Mouse (Mus musculus) megakaryocyte, embryonic 14.5 days (primary cell): Measurements from ENCODE around the gene Dpy19l3. TPM values are rescaled to one million over a fixed set of nuclear protein-coding genes. Genes with fewer than 3 reads are reported as not detected.
A peak's percentile ranks its signal among the peaks of the same experiment; 100 is the strongest.

Experiments used
- H3K27me3 ChIP-seq: replicated peaks from 2 replicates; pipeline ENCODE3; 2012; ENCODE audit warnings: inconsistent platforms
- H3K36me3 ChIP-seq: replicated peaks from 2 replicates; pipeline ENCODE3; 2012; ENCODE audit warnings: low read length, inconsistent platforms, mixed read lengths
- H3K4me1 ChIP-seq: 2 replicates; pipeline ENCODE4 v1.6.1; 2012; ENCODE audit warnings: inconsistent platforms
- H3K4me3 ChIP-seq: replicated peaks from 2 replicates; pipeline ENCODE3; 2012; ENCODE audit warnings: moderate library complexity, mild to moderate bottlenecking, inconsistent platforms
- H3K9me3 ChIP-seq: 2 replicates; pipeline ENCODE4 v1.6.1; 2012; ENCODE audit warnings: inconsistent platforms
- FLI1 ChIP-seq: IDR thresholded peaks from 2 replicates; pipeline ENCODE4 v1.6.1; 2012; ENCODE audit warnings: low read length, inconsistent platforms, mixed read lengths
- GATA1 ChIP-seq: IDR thresholded peaks from 3 replicates; pipeline ENCODE4 v1.6.1; 2012; ENCODE audit warnings: mixed read lengths, low read length, inconsistent platforms, borderline replicate concordance
- polyA plus RNA-seq: library from polyadenylated mRNA; stranded (reverse); fragments of >175 nt; gene quantifications from 2 replicates; pipeline ENCODE4 v1.2.3, GENCODE M21; 2012; ENCODE audit warnings: low replicate concordance; ENCODE audit not compliant: insufficient read depth

Gene Dpy19l3
- polyA plus RNA-seq, 1 experiment, result 5.1 TPM

- Histone ChIP-seq H3K4me3 (peak overlapping the region; percentile 98), H3K36me3 (peaks cover 18% of the 10 kb centered on the region), H3K4me1 (peaks cover 55% of the 10 kb centered on the region), H3K27me3 (no peaks in the 10 kb centered on the region), H3K9me3 (0 out of 2 replicates have a peak, but pooled peaks cover under 1% of the 10 kb centered on the region)
- TF ChIP-seq FLI1, result no peak
- TF ChIP-seq GATA1, result no peak
Measured at GRCm38 (mm10) chr7:35754886-35755168, 573 bp upstream of the Dpy19l3 start.

- H3K27me3 ChIP-seq, result no peaks in the 10 kb centered on the region
- peaks cover 31% of the 10 kb centered on the region for H3K36me3 ChIP-seq
- TF ChIP-seq GATA1 (no peak), FLI1 (no peak)
- peaks cover 55% of the 10 kb centered on the region for H3K4me1 ChIP-seq
- H3K4me3 ChIP-seq, result peak overlapping the region; percentile 98
- no peaks in the 10 kb centered on the region for H3K9me3 ChIP-seq
Measured at GRCm38 (mm10) chr7:35753319-35754032, 778 bp downstream of the Dpy19l3 start.

DNA sequence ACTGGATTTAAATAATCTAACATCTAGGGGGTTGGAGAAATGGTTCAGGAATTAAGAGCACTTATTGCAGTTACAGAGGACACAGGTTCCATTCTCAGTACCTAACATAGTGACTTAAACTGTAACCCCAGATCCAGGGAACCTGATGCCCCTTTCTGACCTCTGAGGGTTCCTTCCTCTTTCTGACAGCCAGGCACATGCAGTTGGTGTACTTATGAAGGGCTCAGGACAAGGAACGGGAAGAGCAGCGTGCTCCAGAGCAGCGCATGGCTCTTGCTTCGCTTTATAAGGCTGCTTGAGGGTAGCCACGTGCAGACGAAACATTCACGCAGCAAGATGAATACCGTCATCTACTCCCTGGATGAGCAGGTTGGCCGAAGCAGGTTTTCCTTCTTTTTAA, 3.4 kb downstream of the Dpy19l3 start:
- peaks cover 5% of the 10 kb centered on the region for H3K9me3 ChIP-seq
- H3K36me3 ChIP-seq, result peaks cover 57% of the 10 kb centered on the region
- peaks cover 45% of the 10 kb centered on the region for H3K4me1 ChIP-seq
- H3K27me3 ChIP-seq, result no peaks in the 10 kb centered on the region
- no peak overlapping the region for H3K4me3 ChIP-seq
- no peak for TF ChIP-seq FLI1

- peaks cover 39% of the 10 kb centered on the region for H3K4me1 ChIP-seq
- H3K36me3 ChIP-seq, result peaks cover 82% of the 10 kb centered on the region
- H3K4me3 ChIP-seq, result no peak overlapping the region
- TF ChIP-seq GATA1 (no peak), FLI1 (no peak)
- no peaks in the 10 kb centered on the region for H3K27me3 ChIP-seq
- peaks cover 5% of the 10 kb centered on the region for H3K9me3 ChIP-seq
Measured at GRCm38 (mm10) chr7:35747397-35747964, 6.8 kb downstream of the Dpy19l3 start.

DNA sequence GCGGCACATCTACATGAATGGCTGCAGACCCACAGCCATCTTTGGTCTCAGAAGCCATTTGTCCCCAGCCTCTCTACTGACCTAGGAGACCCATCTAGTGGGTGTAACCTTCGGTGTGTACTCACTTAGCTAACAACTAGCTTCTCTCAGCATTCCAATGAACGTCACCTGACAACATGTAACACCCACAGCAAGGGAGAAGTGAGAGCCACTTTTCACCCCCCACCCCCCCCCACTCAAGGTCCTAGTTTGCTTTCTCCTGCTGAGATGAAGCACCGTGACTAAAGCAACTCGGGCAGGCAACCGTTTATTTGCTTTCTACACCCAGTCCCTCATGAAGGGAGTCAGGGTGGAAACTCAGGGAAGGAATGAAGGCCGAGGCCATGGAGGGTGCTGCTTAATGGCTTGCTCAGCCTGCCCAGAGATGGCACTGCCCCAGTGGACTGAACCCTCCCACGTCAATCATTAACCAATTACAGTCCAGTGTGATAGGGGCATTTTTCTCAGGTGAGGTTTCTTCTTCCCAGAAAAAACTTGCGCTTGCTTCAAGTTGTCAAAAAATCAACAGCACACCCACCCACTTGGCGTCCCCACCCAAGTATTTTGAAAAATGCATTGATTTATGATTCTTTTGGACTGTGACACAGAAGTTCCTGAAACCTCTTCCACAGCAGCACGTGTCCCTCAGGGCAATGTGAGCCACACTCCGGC, 7.4 kb downstream of the Dpy19l3 start:
- Histone ChIP-seq H3K4me3 (no peak overlapping the region), H3K4me1 (peaks cover 45% of the 10 kb centered on the region), H3K9me3 (peaks cover 5% of the 10 kb centered on the region), H3K36me3 (peaks cover 80% of the 10 kb centered on the region), H3K27me3 (no peaks in the 10 kb centered on the region)
- TF ChIP-seq GATA1, result no peak

DNA sequence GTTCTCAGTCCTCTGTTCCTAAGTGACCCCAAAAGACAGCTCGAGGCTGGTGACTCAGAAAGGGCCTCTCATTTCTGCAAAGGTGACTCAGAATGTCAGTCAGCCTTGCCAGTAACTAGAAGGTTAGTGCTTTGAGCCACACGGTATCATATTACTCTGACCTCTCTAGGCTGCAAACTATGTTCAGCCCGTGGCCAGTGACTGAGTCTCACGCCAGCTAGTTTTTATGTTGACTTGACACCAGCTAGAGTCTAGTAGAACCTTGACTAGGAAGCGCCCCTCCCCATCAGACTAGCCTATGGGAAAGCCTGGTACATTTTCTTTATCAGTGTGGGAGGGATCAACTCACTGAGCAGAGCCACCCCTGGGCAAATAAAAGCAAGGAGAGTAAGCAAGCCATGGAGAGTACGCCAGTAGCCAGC, 9.0 kb downstream of the Dpy19l3 start:
- Histone ChIP-seq H3K36me3 (peaks cover 78% of the 10 kb centered on the region), H3K4me1 (peaks cover 40% of the 10 kb centered on the region), H3K27me3 (no peaks in the 10 kb centered on the region), H3K9me3 (peaks cover 5% of the 10 kb centered on the region), H3K4me3 (no peak overlapping the region)
- TF ChIP-seq FLI1 (no peak), GATA1 (no peak)

- peaks cover 78% of the 10 kb centered on the region for H3K36me3 ChIP-seq
- no peak for TF ChIP-seq GATA1
- no peak for TF ChIP-seq FLI1
- no peak overlapping the region for H3K4me3 ChIP-seq
- peaks cover 38% of the 10 kb centered on the region for H3K4me1 ChIP-seq
- H3K9me3 ChIP-seq, result peaks cover 5% of the 10 kb centered on the region
- no peaks in the 10 kb centered on the region for H3K27me3 ChIP-seq
Measured at GRCm38 (mm10) chr7:35744771-35745170, 9.5 kb downstream of the Dpy19l3 start.

GRCm38 (mm10) chr7:35742310-35742709, 11.9 kb downstream of the Dpy19l3 start:
- Histone ChIP-seq H3K9me3 (peaks cover 7% of the 10 kb centered on the region), H3K4me3 (no peak overlapping the region), H3K4me1 (peaks cover 38% of the 10 kb centered on the region), H3K36me3 (peaks cover 74% of the 10 kb centered on the region), H3K27me3 (no peaks in the 10 kb centered on the region)
- TF ChIP-seq FLI1 (no peak), GATA1 (no peak)

DNA sequence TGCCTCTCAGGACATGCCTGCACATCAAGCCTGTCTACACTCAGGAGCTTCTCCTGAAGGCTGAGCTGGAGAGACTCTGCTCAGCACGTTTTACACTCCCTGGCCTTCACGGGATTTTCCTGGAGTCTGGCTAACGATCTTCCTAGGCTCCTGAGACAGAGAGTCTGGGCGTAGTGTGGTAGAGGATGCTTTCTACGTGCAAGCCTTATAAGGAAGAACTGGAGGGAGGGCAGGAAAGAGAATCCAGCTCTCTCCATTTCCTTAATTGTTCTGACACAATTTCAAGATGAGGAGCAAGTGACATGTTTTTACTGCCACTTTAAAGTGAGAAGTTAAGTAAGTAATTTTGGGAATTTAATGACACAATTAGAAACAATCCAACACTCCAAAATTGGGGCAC, 12.4 kb downstream of the Dpy19l3 start:
- H3K4me1 ChIP-seq, result peaks cover 38% of the 10 kb centered on the region
- H3K9me3 ChIP-seq, result peaks cover 5% of the 10 kb centered on the region
- TF ChIP-seq GATA1, result no peak
- no peak for TF ChIP-seq FLI1
- H3K36me3 ChIP-seq, result peaks cover 73% of the 10 kb centered on the region
- no peak overlapping the region for H3K4me3 ChIP-seq
- no peaks in the 10 kb centered on the region for H3K27me3 ChIP-seq
